Mouse (Mus musculus) heart, adult 2 months (tissue): Measurements from ENCODE around the gene Taf9.

Source experiments
- CTCF ChIP-seq: fragments of 200-600 bp; IDR thresholded peaks from 2 replicates; pipeline ENCODE4 v1.8.1; 2022; ENCODE audit warnings: antibody characterized with exemption, mild to moderate bottlenecking, moderate library complexity
- EP300 ChIP-seq: fragments of 200-500 bp; IDR thresholded peaks from 2 replicates; pipeline ENCODE4 v1.6.1; 2011; ENCODE audit warnings: low read depth, low read length, control low read depth; ENCODE audit not compliant: insufficient read depth
- POLR2A ChIP-seq: fragments of 200-500 bp; IDR thresholded peaks from 2 replicates; pipeline ENCODE4 v1.6.1; 2011; ENCODE audit warnings: mild to moderate bottlenecking, low read depth, low read length, control low read depth; ENCODE audit not compliant: insufficient read depth

- peak; percentile 31 for TF ChIP-seq CTCF
- TF ChIP-seq EP300: no peak
- no peak for TF ChIP-seq POLR2A
Measured at GRCm38 (mm10) chr13:100607756-100608155, 43.6 kb upstream of the Taf9 start.
